Mouse (Mus musculus) midbrain, postnatal 0 days (tissue): ENCODE results near the gene Gmppa. TPM values are rescaled to one million over a fixed set of nuclear protein-coding genes. Genes with fewer than 3 reads are reported as not detected.

Experiments used
- ATAC-seq: fragments of 200-750 bp; cut with Nextera tagmentation; 2 replicates; pipeline ENCODE4 v1.8.0; 2017; ENCODE audit warnings: moderate number of reproducible peaks, mild to moderate bottlenecking, moderate TSS enrichment, moderate library complexity; ENCODE audit not compliant: low FRiP score
- DNase-seq: peaks from one replicate; pipeline ENCODE4 v3.0.0-alpha.2; 2015; ENCODE audit warnings: low spot score
- H3K27ac ChIP-seq: fragments of 300-500 bp; sonication (generic); 2 replicates; pipeline ENCODE4 v1.5.1; 2014; ENCODE audit warnings: low read depth, mild to moderate bottlenecking, low read length, mixed read lengths
- H3K27me3 ChIP-seq: fragments of 300-500 bp; sonication (generic); 2 replicates; pipeline ENCODE4 v1.6.1; 2014; ENCODE audit warnings: low read length, control low read depth, mixed read lengths; ENCODE audit not compliant: insufficient read depth
- H3K36me3 ChIP-seq: fragments of 300-500 bp; sonication (generic); 2 replicates; pipeline ENCODE4 v1.6.1; 2014; ENCODE audit warnings: low read length, control low read depth, mixed read lengths; ENCODE audit not compliant: insufficient read depth
- H3K4me1 ChIP-seq: fragments of 300-500 bp; sonication (generic); 2 replicates; pipeline ENCODE4 v1.6.1; 2014; ENCODE audit warnings: mild to moderate bottlenecking, control low read depth, antibody characterized with exemption, low read length, mixed read lengths; ENCODE audit not compliant: insufficient read depth
- H3K4me2 ChIP-seq: fragments of 300-500 bp; sonication (generic); 2 replicates; pipeline ENCODE4 v1.6.1; 2014; ENCODE audit warnings: low read depth, mild to moderate bottlenecking, low read length, mixed read lengths; ENCODE audit not compliant: poor library complexity, severe bottlenecking
- H3K4me3 ChIP-seq: fragments of 300-500 bp; sonication (generic); 2 replicates; pipeline ENCODE4 v1.5.1; 2014; ENCODE audit warnings: low read depth, mild to moderate bottlenecking, low read length, moderate library complexity
- H3K9ac ChIP-seq: fragments of 300-500 bp; sonication (generic); replicated peaks from 2 replicates; pipeline ENCODE4 v1.6.1; 2014; ENCODE audit warnings: mild to moderate bottlenecking, low read length, moderate library complexity, mixed read lengths; ENCODE audit not compliant: poor library complexity, severe bottlenecking
- H3K9me3 ChIP-seq: fragments of 300-500 bp; sonication (generic); 2 replicates; pipeline ENCODE4 v1.6.1; 2016; ENCODE audit warnings: low read length, control low read depth
- CTCF ChIP-seq: IDR thresholded peaks from 2 replicates; pipeline ENCODE4 v1.5.1; 2016; ENCODE audit warnings: antibody characterized with exemption, mild to moderate bottlenecking
- WGBS: fragments of 180-500 bp; shearing (Covaris S2); extraction: QIAGEN DNeasy Blood & Tissue Kit; methylation state at CpG from one replicate; pipeline ENCODE4 v1.1.7; 2014; 5-methylcytosine and 5-hydroxymethylcytosine counted together
- polyA plus RNA-seq: library from polyadenylated mRNA; unstranded; fragments of >200 nt; fragmentation: Nextera tagmentation; extraction: Ambion mirVana; gene quantifications from 2 replicates; pipeline ENCODE4 v1.2.1, GENCODE M21; 2015
- total RNA-seq: library from RNA; depleted of rRNA; stranded (reverse); fragments of >200 nt; gene quantifications from 2 replicates; pipeline ENCODE4 v1.2.3, GENCODE M21; 2014

Gmppa gene
- total and polyA plus RNA-seq, 2 experiments from 2014 or later, result 67.4 to 77.1 TPM

GRCm38 (mm10) chr1:75405547-75405946 lies 30.2 kb upstream of the Gmppa start:
- Histone ChIP-seq H3K9ac (no peak overlapping the region), H3K36me3 (peaks cover 60% of the 10 kb centered on the region), H3K4me3 (no peak overlapping the region), H3K9me3 (no peaks in the 10 kb centered on the region), H3K4me2 (no peak overlapping the region), H3K27ac (no peak overlapping the region), H3K4me1 (no peaks in the 10 kb centered on the region), H3K27me3 (no peaks in the 10 kb centered on the region; the same call in 1 of the 2 replicates)
- DNase-seq, result no peak
- TF ChIP-seq CTCF, result no peak
- WGBS, result 37% methylated on average over 3 of the region's 3 CpGs
- no peak for ATAC-seq

- Histone ChIP-seq H3K4me2 (no peak overlapping the region), H3K4me1 (no peaks in the 10 kb centered on the region), H3K27me3 (no peaks in the 10 kb centered on the region; the same call in 1 of the 2 replicates), H3K4me3 (no peak overlapping the region), H3K9ac (no peak overlapping the region), H3K36me3 (peaks cover 61% of the 10 kb centered on the region), H3K9me3 (no peaks in the 10 kb centered on the region), H3K27ac (no peak overlapping the region)
- WGBS, result 91% methylated on average over 15 of the region's 15 CpGs
- ATAC-seq, result no peak
- DNase-seq, result no peak
- no peak for TF ChIP-seq CTCF
Observed at GRCm38 (mm10) chr1:75406173-75406572, 29.6 kb upstream of the Gmppa start.

- H3K27me3 ChIP-seq, result no peaks in the 10 kb centered on the region; the same call in 1 of the 2 replicates
- WGBS, result 91% methylated on average over 9 of the region's 9 CpGs
- no peak overlapping the region for H3K27ac ChIP-seq
- H3K4me2 ChIP-seq, result no peak overlapping the region
- H3K9me3 ChIP-seq, result no peaks in the 10 kb centered on the region
- H3K9ac ChIP-seq, result no peak overlapping the region
- no peak for TF ChIP-seq CTCF
- H3K4me3 ChIP-seq, result no peak overlapping the region
- no peaks in the 10 kb centered on the region for H3K4me1 ChIP-seq
- ATAC-seq, result no peak
- peaks cover 57% of the 10 kb centered on the region for H3K36me3 ChIP-seq
- DNase-seq, result no peak
Observed at GRCm38 (mm10) chr1:75407056-75407455, 28.7 kb upstream of the Gmppa start.

GRCm38 (mm10) chr1:75408210-75408609 lies 27.5 kb upstream of the Gmppa start:
- H3K4me2 ChIP-seq, result no peak overlapping the region
- WGBS, result 91% methylated on average over 4 of the region's 4 CpGs

GRCm38 (mm10) chr1:75409950-75410349 lies 25.8 kb upstream of the Gmppa start:
- no peak for TF ChIP-seq CTCF
- Histone ChIP-seq H3K4me2 (no peak overlapping the region), H3K27me3 (no peaks in the 10 kb centered on the region; the same call in 1 of the 2 replicates), H3K27ac (no peak overlapping the region), H3K9me3 (no peaks in the 10 kb centered on the region), H3K4me3 (no peak overlapping the region), H3K4me1 (no peaks in the 10 kb centered on the region), H3K9ac (no peak overlapping the region), H3K36me3 (peaks cover 35% of the 10 kb centered on the region)
- ATAC-seq, result no peak
- WGBS, result 91% methylated on average over 7 of the region's 7 CpGs
- DNase-seq, result no peak

More at GRCm38 (mm10) chr1:75408210-75408609, 27.5 kb upstream of the Gmppa start:
- H3K27me3 ChIP-seq, result no peaks in the 10 kb centered on the region; the same call in 1 of the 2 replicates
- H3K4me3 ChIP-seq, result no peak overlapping the region
- TF ChIP-seq CTCF, result no peak
- peaks cover 45% of the 10 kb centered on the region for H3K36me3 ChIP-seq
- no peaks in the 10 kb centered on the region for H3K4me1 ChIP-seq
- DNase-seq, result no peak
- no peak overlapping the region for H3K27ac ChIP-seq
- H3K9ac ChIP-seq, result no peak overlapping the region
- ATAC-seq, result no peak
- no peaks in the 10 kb centered on the region for H3K9me3 ChIP-seq

GRCm38 (mm10) chr1:75412196-75412595 lies 23.5 kb upstream of the Gmppa start:
- WGBS, result 91% methylated on average over 3 of the region's 3 CpGs
- ATAC-seq, result no peak
- H3K27ac ChIP-seq, result no peak overlapping the region

More at GRCm38 (mm10) chr1:75412196-75412595, 23.5 kb upstream of the Gmppa start:
- no peaks in the 10 kb centered on the region for H3K9me3 ChIP-seq
- peaks cover 32% of the 10 kb centered on the region; the same call in 1 of the 2 replicates for H3K36me3 ChIP-seq
- DNase-seq, result no peak
- no peak overlapping the region for H3K9ac ChIP-seq
- H3K4me1 ChIP-seq, result no peaks in the 10 kb centered on the region
- H3K4me2 ChIP-seq, result no peak overlapping the region
- no peak overlapping the region for H3K4me3 ChIP-seq
- no peaks in the 10 kb centered on the region for H3K27me3 ChIP-seq
- peak; percentile 11; the same call in 1 of the 2 replicates for TF ChIP-seq CTCF
